Mouse (Mus musculus): Measurements from ENCODE around the gene Atg5. TPM values are rescaled to one million over a fixed set of nuclear protein-coding genes. Genes with fewer than 3 reads are reported as not detected.
"Not testable (repeated sequence)": the region's sequence is repeated elsewhere in the genome, so short reads cannot be mapped to it uniquely, and the experiment has no call there.

Atg5 gene
- total and polyA plus RNA-seq, 2 experiments from 2014 or later: 27.7 to 50.3 TPM

DNA sequence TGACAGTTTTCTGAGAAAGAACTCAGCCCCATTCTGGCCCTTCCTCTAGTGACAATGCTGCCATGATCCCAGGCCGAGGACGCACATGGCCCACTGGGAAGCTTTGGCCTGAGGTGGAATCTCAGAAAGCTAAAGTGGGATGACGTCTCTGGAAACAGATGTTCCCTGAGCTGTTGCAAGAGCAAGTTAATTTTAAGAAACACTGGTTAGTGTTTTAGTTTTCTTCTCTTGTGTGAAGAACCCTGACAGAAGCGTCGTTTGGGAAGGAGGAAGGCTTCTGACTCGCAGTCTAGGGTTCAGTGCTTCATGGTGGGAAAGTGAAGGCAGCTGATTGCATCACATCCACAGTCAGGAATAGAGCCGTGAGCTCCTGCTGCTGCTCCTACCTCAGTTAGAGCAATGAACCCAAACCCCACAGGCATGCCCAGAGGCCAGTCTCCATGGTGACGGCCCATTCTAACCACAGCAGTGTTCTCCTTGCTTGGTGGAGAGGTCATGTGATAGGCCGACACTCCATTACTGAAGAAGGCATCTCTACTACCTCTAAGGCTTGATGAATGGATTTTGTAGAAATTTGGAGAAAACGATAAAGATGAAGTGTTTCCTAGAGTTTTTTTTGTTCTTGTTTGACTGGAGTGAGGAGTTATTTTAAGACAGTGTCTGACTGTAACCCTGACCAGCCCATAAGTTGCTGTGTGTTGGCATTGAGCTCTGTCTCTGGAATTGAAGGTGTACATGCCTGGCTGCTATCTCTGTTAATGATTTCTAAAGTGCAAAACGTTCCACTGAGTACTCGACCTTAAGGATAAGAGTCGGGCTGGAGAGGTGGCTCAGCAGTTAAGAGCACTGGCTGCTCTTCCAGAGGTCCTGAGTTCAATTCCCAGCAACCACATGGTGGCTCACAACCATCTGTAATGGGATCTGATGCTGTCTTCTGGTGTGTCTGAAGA is 57.7 kb downstream of the Atg5 start:
- Histone ChIP-seq H3K27ac (ENCODE audit: low read depth, low read length) (no peak overlapping the region), H3K4me1 (ENCODE audit: insufficient read depth) (no peaks in the 10 kb centered on the region), H3K9me3 (ENCODE audit: low read length) (no peaks in the 10 kb centered on the region), H3K9ac (no peak overlapping the region), H3K4me3 (ENCODE audit: low read depth, low read length) (no peak overlapping the region), H3K27me3 (ENCODE audit: insufficient read depth, low read length) (no peaks in the 10 kb centered on the region), H3K36me3 (ENCODE audit: insufficient read depth) (no peaks in the 10 kb centered on the region), H3K4me2 (ENCODE audit: low read depth) (no peak overlapping the region)
- no peak for TF ChIP-seq CTCF (IDR thresholded peaks at IDR 0.05; ENCODE audit: low read depth)
- DNase-seq (no peak), ATAC-seq (no peak)
- WGBS: 75% methylated on average over 13 of the region's 13 CpGs

DNA sequence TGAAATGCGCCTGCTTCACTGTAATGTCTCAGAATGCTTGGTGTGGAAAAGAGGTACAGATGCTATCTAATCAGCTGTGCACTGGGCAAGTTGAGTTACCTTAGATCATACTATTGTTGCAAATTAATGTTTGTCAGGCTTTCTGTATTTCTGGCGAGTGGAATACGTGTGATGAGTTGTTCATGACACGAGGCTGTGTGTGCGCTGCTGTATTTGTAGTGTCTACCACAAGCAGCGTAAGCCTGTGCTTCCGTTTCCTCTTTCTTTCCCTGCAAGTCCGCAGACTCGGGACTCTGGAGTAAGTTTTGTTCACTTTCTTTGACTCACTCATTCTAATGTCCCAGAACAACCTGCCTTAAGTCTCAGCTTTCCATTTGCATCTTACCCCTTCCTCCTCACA is 58.9 kb downstream of the Atg5 start:
- Histone ChIP-seq H3K4me3 (ENCODE audit: low read depth, low read length) (no peak overlapping the region), H3K27ac (ENCODE audit: low read depth, low read length) (no peak overlapping the region), H3K27me3 (ENCODE audit: insufficient read depth, low read length) (no peaks in the 10 kb centered on the region), H3K36me3 (ENCODE audit: insufficient read depth) (no peaks in the 10 kb centered on the region), H3K4me1 (ENCODE audit: insufficient read depth) (no peaks in the 10 kb centered on the region), H3K9ac (no peak overlapping the region), H3K9me3 (ENCODE audit: low read length) (no peaks in the 10 kb centered on the region), H3K4me2 (ENCODE audit: low read depth) (no peak overlapping the region)
- WGBS: 89% methylated on average over 9 of the region's 9 CpGs
- TF ChIP-seq CTCF (IDR thresholded peaks at IDR 0.05; ENCODE audit: low read depth): no peak
- ATAC-seq: no peak
- DNase-seq: no peak

DNA sequence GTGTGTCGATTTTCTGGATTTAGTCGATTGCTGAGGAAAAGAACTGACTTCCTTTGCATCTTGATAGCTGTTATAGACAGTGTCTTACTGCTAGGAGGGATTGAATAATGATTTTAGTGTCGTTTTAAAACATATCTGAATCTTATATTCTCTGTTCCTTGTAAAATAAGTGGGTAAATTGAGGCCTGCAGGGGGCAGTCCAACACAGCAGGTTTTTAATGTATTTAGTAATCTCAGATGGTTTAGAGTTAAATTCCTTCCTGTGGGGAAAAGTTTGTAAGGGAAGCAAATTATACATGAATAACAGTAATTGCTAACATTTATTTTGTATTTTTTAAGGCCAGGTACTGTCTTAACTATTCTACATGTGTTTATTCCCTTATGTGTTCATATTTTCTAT is 60.2 kb downstream of the Atg5 start:
- 62% methylated on average over 3 of the region's 3 CpGs for WGBS
- TF ChIP-seq CTCF (IDR thresholded peaks at IDR 0.05; ENCODE audit: low read depth): peak; percentile 73
- H3K4me1 ChIP-seq (ENCODE audit: insufficient read depth): no peaks in the 10 kb centered on the region
- no peaks in the 10 kb centered on the region for H3K36me3 ChIP-seq (ENCODE audit: insufficient read depth)
- ATAC-seq (peak; percentile 54), DNase-seq (peak; percentile 80)
- no peak overlapping the region for H3K4me3 ChIP-seq (ENCODE audit: low read depth, low read length)
- no peaks in the 10 kb centered on the region for H3K27me3 ChIP-seq (ENCODE audit: insufficient read depth, low read length)
- no peak overlapping the region for H3K4me2 ChIP-seq (ENCODE audit: low read depth)
- no peak overlapping the region for H3K9ac ChIP-seq
- H3K27ac ChIP-seq (ENCODE audit: low read depth, low read length): no peak overlapping the region
- H3K9me3 ChIP-seq (ENCODE audit: low read length): no peaks in the 10 kb centered on the region

DNA sequence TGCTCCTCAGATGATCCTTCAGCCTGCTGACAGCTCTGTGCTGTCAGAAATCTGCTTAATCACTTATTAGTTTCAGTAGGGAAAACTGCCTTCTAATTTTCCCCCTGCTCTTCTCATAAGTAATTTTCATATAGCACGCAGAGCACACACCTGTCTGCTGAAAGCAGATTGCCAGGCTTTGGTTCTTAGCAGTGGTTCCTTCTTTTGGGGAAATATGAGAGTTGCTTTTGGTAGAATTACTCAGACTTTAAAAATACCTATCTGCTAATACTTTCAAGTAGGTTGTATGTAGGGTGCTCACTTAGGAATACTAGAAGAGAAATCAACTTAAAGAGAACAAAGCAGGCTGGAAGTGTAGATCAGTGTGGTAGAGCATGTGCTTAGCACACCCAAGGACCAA is 62.6 kb downstream of the Atg5 start:
- WGBS: 95% methylated on average over 1 of the region's 1 CpGs
- no peaks in the 10 kb centered on the region for H3K36me3 ChIP-seq (ENCODE audit: insufficient read depth)
- no peak overlapping the region for H3K27ac ChIP-seq (ENCODE audit: low read depth, low read length)
- H3K27me3 ChIP-seq (ENCODE audit: insufficient read depth, low read length): no peaks in the 10 kb centered on the region
- H3K9me3 ChIP-seq (ENCODE audit: low read length): no peaks in the 10 kb centered on the region
- ATAC-seq: no peak
- no peak overlapping the region for H3K4me3 ChIP-seq (ENCODE audit: low read depth, low read length)
- no peaks in the 10 kb centered on the region for H3K4me1 ChIP-seq (ENCODE audit: insufficient read depth)
- H3K9ac ChIP-seq: no peak overlapping the region
- no peak for TF ChIP-seq CTCF (IDR thresholded peaks at IDR 0.05; ENCODE audit: low read depth)
- DNase-seq: no peak
- H3K4me2 ChIP-seq (ENCODE audit: low read depth): no peak overlapping the region

DNA sequence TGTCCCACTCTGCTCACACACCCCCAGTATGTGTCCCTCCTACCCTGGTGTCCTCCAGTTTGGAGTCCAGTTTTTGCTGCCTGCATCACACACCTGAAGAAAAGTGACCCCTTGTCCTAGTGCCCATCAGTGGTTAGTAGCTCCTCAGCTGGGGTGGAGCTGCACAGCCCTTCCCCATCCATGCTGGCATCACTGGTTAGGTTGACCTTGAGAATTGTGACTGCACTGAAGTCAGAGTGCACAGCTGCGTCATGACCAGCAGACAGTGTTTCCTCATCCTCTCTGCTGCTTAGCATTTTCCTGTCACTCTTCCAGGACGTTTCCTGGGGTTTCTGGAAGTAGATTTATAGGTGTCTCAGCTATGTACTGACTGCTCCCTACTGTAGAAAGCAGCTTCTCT is 63.3 kb downstream of the Atg5 start:
- ATAC-seq: no peak
- H3K4me2 ChIP-seq (ENCODE audit: low read depth): no peak overlapping the region
- H3K9ac ChIP-seq: no peak overlapping the region
- WGBS: 84% methylated on average over 2 of the region's 2 CpGs
- H3K36me3 ChIP-seq (ENCODE audit: insufficient read depth): no peaks in the 10 kb centered on the region
- H3K9me3 ChIP-seq (ENCODE audit: low read length): no peaks in the 10 kb centered on the region
- DNase-seq: no peak
- H3K4me3 ChIP-seq (ENCODE audit: low read depth, low read length): no peak overlapping the region
- TF ChIP-seq CTCF (IDR thresholded peaks at IDR 0.05; ENCODE audit: low read depth): no peak
- H3K4me1 ChIP-seq (ENCODE audit: insufficient read depth): no peaks in the 10 kb centered on the region
- H3K27me3 ChIP-seq (ENCODE audit: insufficient read depth, low read length): no peaks in the 10 kb centered on the region
- H3K27ac ChIP-seq (ENCODE audit: low read depth, low read length): no peak overlapping the region

DNA sequence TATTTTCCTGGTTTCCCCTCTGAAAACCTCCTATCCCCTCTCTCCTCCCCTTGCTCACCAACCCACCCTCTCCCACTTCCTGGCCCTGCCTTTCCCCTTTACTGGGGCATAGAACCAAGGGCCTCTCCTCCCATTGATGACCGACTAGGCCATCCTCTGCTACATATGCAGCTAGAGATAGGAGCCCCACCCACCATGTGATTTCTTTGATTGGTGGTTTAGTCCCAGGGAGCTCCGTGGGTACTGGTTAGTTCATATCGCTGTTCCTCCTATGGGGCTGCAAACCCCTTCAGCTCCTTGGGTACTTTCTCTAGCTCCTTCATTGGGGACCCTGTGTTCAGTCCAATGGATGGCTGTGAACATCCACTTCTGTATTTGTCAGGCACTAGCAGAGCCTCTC is 64.5 kb downstream of the Atg5 start:
- ATAC-seq; H3K36me3 ChIP-seq (ENCODE audit: insufficient read depth); H3K9me3 ChIP-seq (ENCODE audit: low read length); H3K4me1 ChIP-seq (ENCODE audit: insufficient read depth); H3K27me3 ChIP-seq (ENCODE audit: insufficient read depth, low read length); H3K4me2 ChIP-seq (ENCODE audit: low read depth); DNase-seq; H3K27ac ChIP-seq (ENCODE audit: low read depth, low read length); H3K4me3 ChIP-seq (ENCODE audit: low read depth, low read length); H3K9ac ChIP-seq: not testable (repeated sequence)
- 99% methylated on average over 3 of the region's 3 CpGs for WGBS

DNA sequence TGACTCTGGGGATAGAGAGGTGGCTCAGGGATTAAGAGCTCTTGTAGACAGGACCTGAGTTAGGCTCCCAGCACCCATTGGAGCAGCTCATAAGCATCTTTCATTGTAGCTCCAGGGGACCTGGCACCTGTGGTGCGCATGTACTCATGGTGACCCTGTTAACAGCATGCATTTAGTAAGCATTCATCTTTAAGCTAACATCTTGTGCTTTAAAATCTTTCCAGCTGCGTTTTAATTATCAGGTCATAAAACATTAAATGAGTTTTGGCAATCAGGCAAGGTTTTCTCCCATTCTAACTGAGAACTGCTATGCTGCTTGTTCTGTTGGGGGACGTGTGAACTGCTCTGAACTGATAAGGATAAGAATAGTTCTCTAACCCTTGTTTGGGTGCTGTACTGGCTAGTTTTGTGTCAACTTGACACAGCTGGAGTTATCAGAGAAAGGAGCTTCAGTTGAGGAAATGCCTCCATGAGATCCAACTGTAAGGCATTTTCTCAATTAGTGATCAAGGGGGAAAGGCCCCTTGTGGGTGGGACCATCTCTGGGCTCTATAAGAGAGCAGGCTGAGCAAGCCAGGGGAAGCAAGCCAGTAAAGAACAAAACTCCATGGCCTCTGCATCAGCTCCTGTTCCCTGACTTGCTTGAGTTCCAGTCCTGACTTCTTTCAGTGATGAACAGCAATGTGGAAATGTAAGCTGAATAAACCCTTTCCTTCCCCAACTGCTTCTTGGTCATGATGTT is 68.7 kb downstream of the Atg5 start:
- WGBS: 75% methylated on average over 3 of the region's 3 CpGs
- not testable (repeated sequence) for ATAC-seq; H3K4me1 ChIP-seq (ENCODE audit: insufficient read depth); H3K36me3 ChIP-seq (ENCODE audit: insufficient read depth); H3K4me2 ChIP-seq (ENCODE audit: low read depth); H3K9me3 ChIP-seq (ENCODE audit: low read length); H3K27me3 ChIP-seq (ENCODE audit: insufficient read depth, low read length); DNase-seq; H3K27ac ChIP-seq (ENCODE audit: low read depth, low read length); H3K4me3 ChIP-seq (ENCODE audit: low read depth, low read length); H3K9ac ChIP-seq

Measured in forebrain, postnatal 0 days (tissue).